Mouse (Mus musculus) thymus, adult 2 months (tissue): Measurements from ENCODE around the gene Lipe.

Source experiments
- CTCF ChIP-seq: fragments of 200-500 bp; IDR thresholded peaks from 2 replicates; pipeline ENCODE4 v1.5.1; 2012; ENCODE audit warnings: mild to moderate bottlenecking, control low read depth, low read length, moderate library complexity, borderline replicate concordance; ENCODE audit not compliant: control insufficient read depth, poor library complexity, insufficient read depth; ENCODE audit errors: extremely low read depth
- POLR2A ChIP-seq: fragments of 200-500 bp; IDR thresholded peaks from 2 replicates; pipeline ENCODE4 v1.6.1; 2012; ENCODE audit warnings: mild to moderate bottlenecking, low read length, control low read depth, moderate library complexity; ENCODE audit not compliant: control insufficient read depth, poor library complexity, insufficient read depth; ENCODE audit errors: extremely low read depth

DNA sequence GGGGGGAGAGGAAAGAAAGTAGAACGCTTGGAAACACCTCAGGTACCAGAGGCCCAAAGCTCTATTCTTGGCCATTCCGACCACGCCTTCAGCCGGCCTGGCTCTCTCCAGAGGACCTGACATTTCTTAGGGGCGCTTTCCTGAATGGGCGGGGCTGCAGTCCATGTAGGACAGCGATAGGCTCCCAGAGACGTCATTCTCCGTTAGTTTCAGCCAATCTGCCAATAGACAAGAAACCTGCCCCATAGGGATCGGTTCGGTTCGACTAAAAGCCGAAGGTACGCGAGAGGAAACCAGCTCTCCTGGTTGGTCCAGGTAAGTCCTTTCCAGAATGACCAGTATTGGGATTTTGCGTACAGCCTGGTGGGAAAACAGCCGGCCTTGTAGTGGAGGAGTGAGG is 22.0 kb downstream of the Lipe start:
- TF ChIP-seq CTCF (no peak), POLR2A (no peak)
